Mouse (Mus musculus) G1E (cell line): ENCODE measurements at regions not wholly inside any gene's neighbourhood (a gene's known extent, or its start where the extent isn't known, plus 50 kb on each side); places are given as distances from the start of the nearest gene placed in this dataset.

Experiments
- ATAC-seq: 2 replicates; pipeline ENCODE4 v1.8.0; 2016; ENCODE audit warnings: mild to moderate bottlenecking; ENCODE audit not compliant: insufficient number of reproducible peaks, poor library complexity, low FRiP score, severe bottlenecking; ENCODE audit errors: extremely low read depth
- DNase-seq: peaks from one replicate; pipeline ENCODE4 v3.0.0; 2012; ENCODE audit warnings: low spot score
- H3K27me3 ChIP-seq: 2 replicates; pipeline ENCODE4 v1.6.1; 2012; ENCODE audit warnings: mild to moderate bottlenecking, low read length, inconsistent platforms; ENCODE audit not compliant: insufficient read depth
- H3K36me3 ChIP-seq: replicated peaks from 2 replicates; pipeline ENCODE3; 2012; ENCODE audit warnings: mild to moderate bottlenecking, inconsistent platforms
- H3K4me1 ChIP-seq: 2 replicates; pipeline ENCODE4 v1.6.1; 2012; ENCODE audit warnings: low read depth, low read length, inconsistent platforms, mixed read lengths; ENCODE audit not compliant: insufficient read depth
- H3K4me3 ChIP-seq: 2 replicates; pipeline ENCODE4 v1.5.1; 2012; ENCODE audit warnings: low read depth, mild to moderate bottlenecking, inconsistent platforms, low read length, moderate library complexity, mixed read lengths
- H3K9me3 ChIP-seq: replicated peaks from 2 replicates; pipeline ENCODE4 v1.6.1; 2012; ENCODE audit warnings: inconsistent platforms
- CTCF ChIP-seq: IDR thresholded peaks from 2 replicates; pipeline ENCODE4 v1.5.1; 2012; ENCODE audit warnings: low read depth, low read length, inconsistent platforms, mixed read lengths
- GATA1 ChIP-seq: IDR thresholded peaks from 2 replicates; pipeline ENCODE4 v1.6.1; 2012; ENCODE audit warnings: borderline replicate concordance, low read length, inconsistent platforms, mixed read lengths
- GATA2 ChIP-seq: IDR thresholded peaks from 2 replicates; pipeline ENCODE4 v1.6.1; 2012; ENCODE audit warnings: low read depth, low read length, inconsistent platforms, borderline replicate concordance
- POLR2AphosphoS5 ChIP-seq: IDR thresholded peaks from 2 replicates; pipeline ENCODE4 v1.6.1; 2012; ENCODE audit warnings: low read depth, low read length, inconsistent platforms; ENCODE audit not compliant: insufficient replicate concordance
- TAL1 ChIP-seq: conservative IDR thresholded peaks from 2 replicates; pipeline ENCODE4 v1.6.1; 2012; ENCODE audit warnings: low read depth, low read length, inconsistent platforms, mixed read lengths

DNA sequence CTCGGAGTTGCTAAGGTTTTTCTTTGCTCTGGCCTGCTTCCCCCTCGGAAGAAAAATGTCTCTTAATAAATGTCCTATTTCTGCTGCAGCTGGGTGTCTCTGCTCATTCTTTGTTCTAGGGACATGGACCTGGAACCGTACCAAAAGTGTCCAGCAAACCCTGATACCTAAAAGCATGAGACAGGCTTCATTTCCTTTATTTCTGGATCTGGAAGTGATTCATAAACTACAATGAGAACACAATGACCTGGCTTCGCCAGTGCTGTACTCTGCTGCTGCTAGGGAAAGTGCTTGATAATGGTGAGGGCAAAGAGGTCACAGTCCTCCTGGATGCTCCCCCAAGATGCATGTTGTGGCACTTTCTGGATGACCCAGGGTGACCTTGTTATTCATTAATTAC, 128.8 kb upstream of the Ufl1 start:
- Histone ChIP-seq H3K4me3 (no peak overlapping the region), H3K36me3 (no peaks in the 10 kb centered on the region), H3K27me3 (peaks cover 3% of the 10 kb centered on the region; the same call in 1 of the 2 replicates), H3K4me1 (no peaks in the 10 kb centered on the region), H3K9me3 (no peaks in the 10 kb centered on the region)
- DNase-seq (no peak), ATAC-seq (no peak)
- TF ChIP-seq TAL1 = no peak
- TF ChIP-seq GATA1 = no peak
- no peak for TF ChIP-seq POLR2AphosphoS5
- no peak for TF ChIP-seq GATA2
- no peak for TF ChIP-seq CTCF

DNA sequence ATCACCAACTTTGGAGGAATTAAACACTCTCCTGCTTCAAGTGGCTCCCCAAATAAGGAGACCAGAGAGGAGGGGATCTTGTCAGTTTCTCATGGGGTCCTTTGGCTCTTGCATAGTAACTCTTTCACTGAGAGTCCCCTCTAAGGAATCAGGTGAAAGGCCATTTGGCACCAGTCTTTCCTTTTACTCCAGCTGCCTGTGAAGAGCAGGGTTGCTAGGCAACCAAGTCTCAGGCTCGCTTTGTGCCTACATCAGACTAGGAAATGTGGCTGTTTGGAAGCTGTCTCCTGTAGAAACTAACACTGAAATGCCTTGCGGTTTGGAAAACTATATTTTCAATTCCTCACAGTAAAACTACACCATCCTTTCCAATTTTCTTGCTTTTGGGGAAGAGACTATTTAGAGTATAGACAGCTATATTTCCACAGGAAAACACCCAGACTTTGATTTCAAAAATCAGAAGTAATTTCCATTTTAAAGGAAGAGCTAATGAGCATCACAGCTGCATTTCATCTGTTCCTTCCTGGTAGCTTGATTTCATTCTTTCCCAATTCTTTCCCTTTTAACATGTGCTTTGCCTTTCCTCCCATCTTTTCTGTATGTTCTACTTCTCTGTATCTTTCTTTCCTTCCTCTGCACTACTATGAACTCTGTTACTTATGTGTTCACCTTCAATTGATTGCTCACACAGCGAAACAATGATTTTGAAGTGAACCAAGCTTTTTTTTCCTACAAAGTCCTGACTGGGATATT, 127.3 kb upstream of the Ufl1 start:
- H3K4me3 ChIP-seq = no peak overlapping the region
- DNase-seq (no peak), ATAC-seq (no peak)
- TF ChIP-seq GATA2 = no peak
- H3K4me1 ChIP-seq = no peaks in the 10 kb centered on the region
- H3K36me3 ChIP-seq = no peaks in the 10 kb centered on the region
- no peaks in the 10 kb centered on the region for H3K9me3 ChIP-seq
- peaks cover 3% of the 10 kb centered on the region; the same call in 1 of the 2 replicates for H3K27me3 ChIP-seq

DNA sequence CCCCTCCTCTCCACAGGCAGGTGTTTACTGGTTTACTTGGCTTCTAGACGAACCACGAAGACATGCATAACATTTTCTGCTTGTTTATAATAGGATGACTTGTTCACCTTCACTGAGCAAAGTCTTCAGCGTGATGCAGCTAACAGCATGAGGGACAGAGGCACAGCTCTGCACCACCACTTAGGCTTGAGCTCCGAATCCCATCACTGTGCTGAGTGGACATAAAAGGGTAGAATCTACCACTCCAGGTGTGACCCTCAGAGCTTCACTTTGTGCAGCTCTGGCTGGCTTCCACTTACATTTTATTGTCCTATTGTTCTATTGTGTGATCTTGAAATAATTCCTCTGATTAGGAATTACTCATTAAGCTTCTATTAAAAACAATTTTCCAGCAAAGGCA, 126.2 kb upstream of the Ufl1 start:
- TF ChIP-seq POLR2AphosphoS5 (no peak), GATA1 (no peak), CTCF (no peak)
- ATAC-seq (no peak), DNase-seq (no peak)
- Histone ChIP-seq H3K36me3 (no peaks in the 10 kb centered on the region), H3K4me1 (no peaks in the 10 kb centered on the region), H3K4me3 (no peak overlapping the region), H3K27me3 (peaks cover 3% of the 10 kb centered on the region; the same call in 1 of the 2 replicates), H3K9me3 (no peaks in the 10 kb centered on the region)

DNA sequence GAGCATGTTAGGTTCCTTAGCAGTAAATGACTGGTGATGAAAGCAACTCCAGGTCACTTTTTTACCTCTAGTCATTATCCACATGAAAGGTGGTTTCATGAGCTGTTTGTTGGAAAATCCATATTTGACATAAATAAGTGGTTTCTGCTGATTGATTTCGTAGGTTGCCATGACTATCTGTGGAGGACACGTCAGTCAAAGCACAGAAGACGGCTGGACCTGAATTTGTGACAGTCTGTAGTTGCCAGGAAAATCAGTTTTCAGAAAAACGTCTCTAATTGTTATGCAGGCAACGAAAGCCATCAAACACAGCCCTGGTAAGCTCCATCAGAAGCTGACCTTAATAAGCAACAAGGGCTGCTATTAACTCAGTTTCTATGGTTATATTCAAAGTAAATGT, 107.9 kb upstream of the Ufl1 start:
- no peak for TF ChIP-seq TAL1
- TF ChIP-seq GATA1 = no peak
- no peak for TF ChIP-seq GATA2
- TF ChIP-seq CTCF = no peak
- TF ChIP-seq POLR2AphosphoS5 = no peak
- no peaks in the 10 kb centered on the region for H3K36me3 ChIP-seq
- H3K4me1 ChIP-seq = no peaks in the 10 kb centered on the region
- ATAC-seq (no peak), DNase-seq (no peak)
- 0 out of 2 replicates have a peak, but pooled peaks cover 3% of the 10 kb centered on the region for H3K27me3 ChIP-seq
- no peaks in the 10 kb centered on the region for H3K9me3 ChIP-seq
- H3K4me3 ChIP-seq = no peak overlapping the region

DNA sequence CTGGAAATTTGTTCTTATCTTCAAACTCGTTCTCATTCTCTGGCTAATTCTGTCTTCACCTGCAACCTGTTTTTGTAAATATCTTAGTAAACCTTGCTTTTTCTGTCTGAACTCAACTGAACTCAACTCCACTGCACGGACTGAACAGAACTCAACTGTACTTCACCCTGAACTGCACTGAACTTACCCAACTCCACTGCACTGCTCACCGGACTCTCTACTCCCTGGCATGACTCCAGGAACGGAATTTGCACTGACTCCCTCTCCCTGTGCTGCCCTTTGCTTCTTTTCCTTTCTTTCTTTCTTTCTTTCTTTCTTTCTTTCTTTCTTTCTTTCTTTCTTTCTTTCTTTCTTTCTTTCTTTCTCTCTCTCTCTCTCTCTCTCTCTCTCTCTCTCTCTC, 90.4 kb upstream of the Ufl1 start:
- TF ChIP-seq GATA2 (no peak), CTCF (no peak), TAL1 (no peak), GATA1 (no peak)
- H3K4me3 ChIP-seq = no peak overlapping the region
- no peaks in the 10 kb centered on the region for H3K4me1 ChIP-seq
- no peaks in the 10 kb centered on the region for H3K9me3 ChIP-seq
- no peaks in the 10 kb centered on the region; the same call in 1 of the 2 replicates for H3K27me3 ChIP-seq
- H3K36me3 ChIP-seq = no peaks in the 10 kb centered on the region
- DNase-seq (no peak), ATAC-seq (no peak)

- H3K27me3 ChIP-seq = no peaks in the 10 kb centered on the region; the same call in 1 of the 2 replicates
- no peak for ATAC-seq
- H3K36me3 ChIP-seq = no peaks in the 10 kb centered on the region
- H3K4me1 ChIP-seq = no peaks in the 10 kb centered on the region
- H3K9me3 ChIP-seq = no peaks in the 10 kb centered on the region
- H3K4me3 ChIP-seq = no peak overlapping the region
- DNase-seq = no peak
- TF ChIP-seq POLR2AphosphoS5 (no peak), TAL1 (no peak), GATA1 (no peak), GATA2 (no peak), CTCF (no peak)
These were observed 82.8 kb upstream of the Ufl1 start for GRCm38 (mm10) chr4:25364402-25364801.

GRCm38 (mm10) chr4:25337638-25338037, 56.0 kb upstream of the Ufl1 start:
- TF ChIP-seq GATA1 (no peak), CTCF (no peak), TAL1 (no peak), GATA2 (no peak), POLR2AphosphoS5 (no peak)
- Histone ChIP-seq H3K27me3 (no peaks in the 10 kb centered on the region), H3K4me3 (no peak overlapping the region), H3K9me3 (no peaks in the 10 kb centered on the region), H3K36me3 (no peaks in the 10 kb centered on the region), H3K4me1 (no peaks in the 10 kb centered on the region)
- no peak for DNase-seq
- no peak for ATAC-seq
